Mouse (Mus musculus) testis, postnatal 14 days (tissue): Measurements from ENCODE around the gene Cfap97d2.
"Not testable (repeated sequence)": the region's sequence is repeated elsewhere in the genome, so short reads cannot be mapped to it uniquely, and the experiment has no call there.

Experiments
- DNase-seq: peaks from one replicate; pipeline ENCODE4 v3.0.0; 2021; ENCODE audit warnings: low spot score

Gene Cfap97d2

GRCm38 (mm10) chr8:13746212-13746611 is 40.5 kb downstream of the Cfap97d2 start:
- DNase-seq = not testable (repeated sequence)

- DNase-seq = no peak
Observed at GRCm38 (mm10) chr8:13747626-13748025, 41.9 kb downstream of the Cfap97d2 start.

GRCm38 (mm10) chr8:13753680-13754079 is 48.0 kb downstream of the Cfap97d2 start:
- peak; percentile 70 for DNase-seq

- DNase-seq = no peak
Observed at GRCm38 (mm10) chr8:13756480-13756879, 50.8 kb downstream of the Cfap97d2 start.

DNA sequence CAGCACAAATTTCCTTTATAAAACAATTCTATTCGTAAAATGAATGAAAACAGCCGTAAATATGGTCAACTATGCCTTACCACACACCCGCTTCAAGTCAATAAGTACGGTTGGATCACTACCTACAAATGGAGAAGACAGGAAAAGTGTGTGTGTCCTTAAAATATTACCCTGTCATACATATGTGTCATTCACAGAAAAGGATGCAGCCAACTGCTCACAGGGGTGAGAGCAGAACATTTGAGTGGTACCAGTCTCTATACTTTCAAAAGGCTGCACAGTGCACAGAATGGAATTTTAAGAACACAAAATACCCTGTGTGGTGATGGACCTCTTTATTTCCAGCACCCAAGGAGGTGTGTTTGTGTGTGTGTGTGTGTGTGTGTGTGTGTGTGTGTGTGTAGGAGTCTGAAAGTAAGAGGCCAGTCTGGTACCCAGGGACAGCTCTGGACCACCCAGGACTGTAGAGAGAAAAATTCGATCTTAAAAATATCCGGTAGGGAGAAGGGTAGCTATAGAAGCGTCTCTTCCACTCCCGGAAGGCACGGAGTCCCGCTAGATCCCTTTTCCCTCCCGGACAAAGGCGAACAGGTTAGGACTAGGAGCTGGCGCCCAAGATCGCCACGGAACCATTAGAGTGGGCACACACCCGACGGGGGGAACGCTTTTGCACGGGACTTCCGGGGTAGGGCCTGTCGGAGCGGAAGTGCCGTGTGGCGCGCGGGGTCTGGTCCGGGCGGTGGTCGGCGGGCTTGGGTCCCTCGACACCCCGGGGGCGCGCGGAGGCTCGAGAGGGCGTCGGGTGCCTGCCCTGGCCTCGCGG is 51.5 kb downstream of the Cfap97d2 start, which contains the start of gene Cdc16:
Gene Cdc16 (plus strand): TSS at position 695 of the 823 bp plus-strand sequence.
- DNase-seq = peak; percentile 93

GRCm38 (mm10) chr8:13757805-13758727 is 52.4 kb downstream of the Cfap97d2 start:
- peak; percentile 32 for DNase-seq

DNA sequence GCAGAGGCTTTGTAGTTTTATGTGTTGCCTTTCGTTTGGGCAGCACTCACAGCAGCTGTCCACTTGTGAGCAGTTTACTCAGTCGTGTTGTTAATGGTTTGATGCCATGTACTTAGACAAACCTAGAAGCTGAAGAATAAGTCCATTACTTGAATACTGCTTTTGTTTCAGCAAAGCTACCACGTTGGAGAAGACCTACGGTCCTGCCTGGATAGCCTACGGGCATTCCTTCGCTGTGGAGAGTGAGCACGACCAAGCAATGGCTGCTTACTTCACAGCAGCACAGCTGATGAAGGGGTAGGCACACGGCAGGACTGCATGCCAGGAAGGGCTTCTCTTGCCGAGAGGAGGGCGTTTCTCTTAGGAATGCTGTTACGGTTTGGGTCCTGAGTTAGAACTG is 63.5 kb downstream of the Cfap97d2 start:
- DNase-seq = no peak

GRCm38 (mm10) chr8:13780536-13780935 is 74.8 kb downstream of the Cfap97d2 start:
- DNase-seq = no peak

DNA sequence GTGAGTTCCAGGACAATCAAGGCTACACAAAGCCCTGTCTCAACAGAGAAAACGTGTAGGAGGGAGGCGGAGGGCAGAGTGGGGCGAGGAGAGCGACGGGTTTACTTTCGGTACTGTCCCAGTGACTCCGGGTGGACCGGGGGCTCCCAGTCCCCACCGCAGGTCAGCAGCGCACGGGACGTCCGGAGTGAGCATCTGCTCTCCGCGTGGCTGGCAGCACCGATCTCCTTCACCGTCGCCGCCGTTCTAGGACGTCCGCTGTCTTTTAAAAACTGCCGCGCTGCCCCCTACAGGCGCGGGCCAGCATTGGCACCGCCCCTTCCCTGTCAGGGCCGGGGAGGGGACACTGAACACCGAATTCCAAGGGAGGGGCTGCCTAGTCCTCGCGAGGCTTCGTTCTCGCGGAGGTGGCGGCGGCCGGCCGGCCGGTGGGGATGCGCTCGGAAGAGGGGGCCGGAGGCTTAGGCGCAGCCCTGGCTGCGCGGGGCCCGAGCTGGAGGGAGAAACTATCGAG is 79.6 kb downstream of the Cfap97d2 start, which contains the start of gene Upf3a:
Gene Upf3a (plus strand): TSS at position 366 of the 514 bp plus-strand sequence.
- DNase-seq = peak; percentile 92

DNA sequence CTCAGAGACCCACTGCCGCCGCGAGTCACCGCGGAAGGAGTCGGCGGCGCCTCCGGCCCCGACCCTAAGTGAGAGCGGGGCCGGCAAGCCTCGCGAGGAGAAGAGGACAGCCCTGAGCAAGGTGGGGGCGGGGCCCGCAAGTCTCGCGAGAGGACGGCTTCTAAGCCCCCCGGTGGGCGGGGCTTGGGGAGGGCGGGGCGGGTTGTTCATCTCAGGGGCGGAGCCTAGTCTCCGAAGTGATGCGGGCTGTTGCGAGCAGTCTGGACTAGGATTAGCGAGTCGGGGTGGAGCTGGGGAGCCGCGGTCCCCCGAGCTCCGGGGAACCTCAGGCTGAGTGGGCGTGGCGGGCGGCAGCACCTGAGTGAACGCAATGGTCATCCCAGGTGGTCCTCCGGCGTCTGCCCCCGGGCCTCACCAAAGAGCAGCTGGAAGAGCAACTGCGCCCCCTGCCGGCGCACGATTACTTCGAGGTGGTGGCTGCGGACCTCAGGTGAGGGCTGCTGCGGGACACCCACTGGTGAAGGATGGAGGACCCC is 80.1 kb downstream of the Cfap97d2 start:
- peak; percentile 97 for DNase-seq

GRCm38 (mm10) chr8:13789606-13790005 is 83.9 kb downstream of the Cfap97d2 start:
- DNase-seq = no peak
